Mouse (Mus musculus) CD4-positive, CD25-positive, alpha-beta regulatory T cell, adult 9 weeks (primary cell): ENCODE data around the gene Rgs16. TPM values are rescaled to one million over a fixed set of nuclear protein-coding genes. Genes with fewer than 3 reads are reported as not detected.

Source experiments
- polyA plus RNA-seq: library from polyadenylated mRNA; unstranded; fragments of 100-300 nt; shearing (Covaris generic); gene quantifications from one replicate; pipeline ENCODE4 v1.2.1, GENCODE M21; 2017

The Rgs16 gene
- 44.4 TPM for polyA plus RNA-seq

GRCm38 (mm10) chr1:153740145-153740544, at the start of gene Rgs16:
Rgs16 (plus strand) TSS chr1:153740349.

GRCm38 (mm10) chr1:153749211-153749801, 9.2 kb downstream of the Rgs16 start, which contains the start of gene Rnasel:
Rnasel (plus strand) TSS chr1:153749426.

Other genes starting within 250 kb of the Rgs16 start
- not detected for gene Npl, start 190.3 kb upstream of the Rgs16 start, polyA plus RNA-seq
- 0.14 TPM for gene Rgs8, start 87.3 kb upstream of the Rgs16 start, polyA plus RNA-seq
- 36.3 TPM for gene Rnasel, start 9.1 kb downstream of the Rgs16 start, polyA plus RNA-seq
- gene Rgsl1, start 103.8 kb downstream of the Rgs16 start, polyA plus RNA-seq = not detected
- 0.20 TPM for gene Teddm1b, start 134.0 kb downstream of the Rgs16 start, polyA plus RNA-seq
- not detected for gene Teddm1a, start 151.4 kb downstream of the Rgs16 start, polyA plus RNA-seq
- 29.7 TPM for gene Glul, start 159.6 kb downstream of the Rgs16 start, polyA plus RNA-seq
- 0.30 TPM for gene Teddm2, start 159.9 kb downstream of the Rgs16 start, polyA plus RNA-seq